Mouse (Mus musculus) gastrocnemius, postnatal 10 days (tissue): ENCODE results near the gene Ero1lb. TPM values are rescaled to one million over a fixed set of nuclear protein-coding genes. Genes with fewer than 3 reads are reported as not detected.

Experiments
- total RNA-seq, 2 experiments: library from RNA; stranded (reverse); gene quantifications; 2 replicates each; pipeline ENCODE4 v1.2.3; 2021

Gene Ero1lb
- total RNA-seq, 2 experiments from 2014 or later: 0.82 to 1.4 TPM

Other genes starting within 250 kb of the Ero1lb start
- gene Actn2, start 225.1 kb upstream of the Ero1lb start, total RNA-seq: 1,000 to 10,000 TPM; 1,429 to 1,530 TPM
- 10 to 100 TPM; 11.8 to 13.5 TPM for gene Heatr1, start 170.8 kb upstream of the Ero1lb start, total RNA-seq
- gene Lgals8, start 100.9 kb upstream of the Ero1lb start, total RNA-seq: 10 to 100 TPM; 27.4 to 32.7 TPM
- gene Edaradd, start 45.4 kb upstream of the Ero1lb start, total RNA-seq: under 1 TPM; 0.05 to 0.09 TPM
- not detected for gene Prl2c3, start 234.2 kb downstream of the Ero1lb start, total RNA-seq